Mouse (Mus musculus): ENCODE measurements around the gene Exph5. TPM values are rescaled to one million over a fixed set of nuclear protein-coding genes. Genes with fewer than 3 reads are reported as not detected.

Gene Exph5
- polyA plus RNA-seq, 1 experiment from 2014 or later, result 0.76 TPM

DNA sequence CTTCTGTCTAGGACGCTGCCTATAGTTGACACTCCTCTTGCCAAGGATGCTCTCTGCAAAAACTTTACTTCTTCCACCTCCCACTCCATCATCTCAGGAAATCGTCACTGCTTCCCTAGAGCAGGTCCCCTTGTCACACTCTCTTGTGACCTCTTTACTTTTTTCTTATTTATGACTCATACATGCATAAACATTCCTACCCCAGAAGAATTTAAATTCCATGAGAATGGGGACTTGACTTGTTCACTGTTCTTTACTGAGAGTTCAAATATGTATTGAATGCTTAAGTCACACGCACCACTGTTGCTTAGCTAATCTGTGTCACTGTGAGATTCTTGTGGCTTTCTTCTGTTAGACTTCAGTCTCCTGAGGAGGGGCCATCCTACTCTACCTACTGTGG, 33.7 kb downstream of the Exph5 start:
- in situ Hi-C loops (cut with MboI; ENCODE audit: low pct_unique_long_range_greater_than_20kb), result no loop called here
- ChIA-PET CTCF (interaction anchor here (1.5 kb wide), 1 partner anchor 14 kb away, joined by 3 read pairs; no protein-coding TSS in a partner anchor), POLR2A (no interaction called here)
- no peaks in the 10 kb centered on the region for H3K27me3 ChIP-seq
- no peak for TF ChIP-seq CTCF (IDR thresholded peaks at IDR 0.05)
- DNase-seq (ENCODE audit: low read depth, low spot score), result no peak
- ATAC-seq, result no peak

DNA sequence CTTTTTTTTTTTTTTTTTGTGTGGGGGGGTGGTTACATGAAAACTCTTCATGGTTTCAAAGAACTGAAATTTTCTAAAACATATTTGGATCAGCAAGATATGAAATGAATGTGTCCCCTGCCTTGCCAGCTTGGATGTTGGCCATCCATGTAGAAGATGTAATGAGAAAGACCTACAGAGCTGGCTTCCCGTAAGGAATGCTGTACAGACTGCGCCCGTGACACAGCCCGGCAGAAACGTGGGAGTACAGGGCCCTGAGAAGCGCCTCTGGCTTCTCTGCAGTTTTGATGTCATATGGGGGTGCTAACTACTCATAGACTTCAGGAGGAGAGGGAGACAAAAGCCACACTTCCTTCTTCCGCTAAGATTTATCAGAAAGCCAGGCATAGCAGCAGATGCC, 38.1 kb downstream of the Exph5 start:
- TF ChIP-seq CTCF (IDR thresholded peaks at IDR 0.05), result no peak
- ChIA-PET POLR2A (interaction anchor here (0.7 kb wide), 1 partner anchor 44 kb away, joined by 3 read pairs; the partner anchor contains the start of gene Kdelc2), CTCF (no interaction called here)
- no peak for DNase-seq (ENCODE audit: low read depth, low spot score)
- in situ Hi-C loops (cut with MboI; ENCODE audit: low pct_unique_long_range_greater_than_20kb), result no loop called here
- no peak for ATAC-seq
- H3K27me3 ChIP-seq, result no peaks in the 10 kb centered on the region

DNA sequence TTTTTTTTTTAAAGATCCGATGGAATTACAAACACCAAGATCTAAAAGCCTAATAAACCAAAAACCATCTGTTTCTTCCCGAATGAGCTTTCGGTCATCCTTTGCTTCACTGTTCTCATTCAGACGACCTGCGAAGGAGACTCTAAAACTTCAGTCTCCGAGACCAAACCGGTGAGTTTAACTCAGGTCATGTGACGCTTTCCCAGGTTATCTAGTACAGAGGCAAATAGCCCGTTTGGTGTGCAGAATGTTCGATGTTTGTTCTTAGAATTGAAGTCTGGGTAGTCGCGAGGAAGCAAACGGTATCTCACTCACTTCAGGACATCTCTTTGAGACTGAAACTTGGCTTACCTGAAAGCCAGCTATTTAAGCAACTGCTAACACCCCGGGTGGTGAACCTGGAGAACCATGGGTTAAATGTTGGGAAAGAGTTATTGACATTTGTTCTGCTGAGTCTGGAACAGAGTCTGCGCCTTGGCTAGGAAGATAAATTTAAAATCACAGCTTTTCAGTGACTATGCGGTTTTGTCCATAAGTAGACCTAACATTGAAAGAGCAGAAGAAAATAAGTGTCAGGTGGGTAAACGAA, 39.0 kb downstream of the Exph5 start:
- ChIA-PET CTCF (no interaction called here), POLR2A (interaction anchor here (0.7 kb wide), 2 partner anchors 35 to 43 kb away, joined by 3 to 8 read pairs; partner anchors contain the start of gene Kdelc2)
- H3K27me3 ChIP-seq, result no peaks in the 10 kb centered on the region
- DNase-seq (ENCODE audit: low read depth, low spot score) (no peak), ATAC-seq (no peak)
- TF ChIP-seq CTCF (IDR thresholded peaks at IDR 0.05), result no peak
- in situ Hi-C loops (cut with MboI; ENCODE audit: low pct_unique_long_range_greater_than_20kb), result no loop called here

DNA sequence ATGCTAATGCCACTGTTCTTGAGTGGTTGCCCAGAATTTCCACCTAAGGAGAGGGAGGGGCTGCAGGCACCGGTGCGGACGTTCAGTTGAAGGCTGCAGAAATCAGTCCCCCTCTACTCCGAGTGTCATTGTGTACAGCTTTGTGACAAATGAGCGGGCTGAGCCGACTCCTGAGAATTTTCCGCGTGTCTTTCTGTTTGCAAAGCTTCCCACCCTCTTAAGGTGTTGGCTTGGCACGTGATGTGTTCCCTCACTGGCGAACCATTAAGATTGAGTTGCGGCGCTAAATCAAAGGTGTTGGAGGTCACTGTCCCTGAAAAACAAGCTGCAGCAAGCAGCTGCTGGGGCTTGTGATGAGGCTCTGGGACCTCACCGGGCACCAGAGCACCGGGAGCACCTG, 39.5 kb downstream of the Exph5 start:
- TF ChIP-seq CTCF (IDR thresholded peaks at IDR 0.05), result no peak
- ChIA-PET POLR2A (no interaction called here), CTCF (no interaction called here)
- ATAC-seq (no peak), DNase-seq (ENCODE audit: low read depth, low spot score) (no peak)
- H3K27me3 ChIP-seq, result no peaks in the 10 kb centered on the region
- in situ Hi-C loops (cut with MboI; ENCODE audit: low pct_unique_long_range_greater_than_20kb), result no loop called here

DNA sequence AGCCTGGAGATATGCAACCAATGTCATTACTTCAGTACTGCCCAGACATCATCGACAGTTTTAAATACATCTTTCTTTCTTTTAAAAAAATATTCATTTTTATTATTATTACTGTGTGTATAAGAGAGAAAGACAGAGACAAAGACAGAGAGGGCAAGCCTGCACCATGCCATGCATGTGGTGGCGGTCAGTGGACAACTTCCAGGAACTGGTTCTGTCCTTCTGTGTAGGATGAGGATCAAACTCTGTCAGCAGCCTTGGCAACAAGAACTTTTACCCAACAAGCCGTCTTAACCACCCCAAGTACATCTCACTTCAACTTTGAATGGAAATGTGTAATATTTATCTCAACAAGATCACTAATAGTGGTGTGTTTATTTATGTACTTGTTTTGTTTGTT, 40.5 kb downstream of the Exph5 start:
- no peak for ATAC-seq
- DNase-seq (ENCODE audit: low read depth, low spot score), result no peak
- ChIA-PET CTCF (no interaction called here), POLR2A (interaction anchor here (1.1 kb wide), 1 partner anchor 12 kb away, joined by 4 read pairs; no protein-coding TSS in a partner anchor)
- no peaks in the 10 kb centered on the region for H3K27me3 ChIP-seq
- in situ Hi-C loops (cut with MboI; ENCODE audit: low pct_unique_long_range_greater_than_20kb), result no loop called here
- no peak for TF ChIP-seq CTCF (IDR thresholded peaks at IDR 0.05)

DNA sequence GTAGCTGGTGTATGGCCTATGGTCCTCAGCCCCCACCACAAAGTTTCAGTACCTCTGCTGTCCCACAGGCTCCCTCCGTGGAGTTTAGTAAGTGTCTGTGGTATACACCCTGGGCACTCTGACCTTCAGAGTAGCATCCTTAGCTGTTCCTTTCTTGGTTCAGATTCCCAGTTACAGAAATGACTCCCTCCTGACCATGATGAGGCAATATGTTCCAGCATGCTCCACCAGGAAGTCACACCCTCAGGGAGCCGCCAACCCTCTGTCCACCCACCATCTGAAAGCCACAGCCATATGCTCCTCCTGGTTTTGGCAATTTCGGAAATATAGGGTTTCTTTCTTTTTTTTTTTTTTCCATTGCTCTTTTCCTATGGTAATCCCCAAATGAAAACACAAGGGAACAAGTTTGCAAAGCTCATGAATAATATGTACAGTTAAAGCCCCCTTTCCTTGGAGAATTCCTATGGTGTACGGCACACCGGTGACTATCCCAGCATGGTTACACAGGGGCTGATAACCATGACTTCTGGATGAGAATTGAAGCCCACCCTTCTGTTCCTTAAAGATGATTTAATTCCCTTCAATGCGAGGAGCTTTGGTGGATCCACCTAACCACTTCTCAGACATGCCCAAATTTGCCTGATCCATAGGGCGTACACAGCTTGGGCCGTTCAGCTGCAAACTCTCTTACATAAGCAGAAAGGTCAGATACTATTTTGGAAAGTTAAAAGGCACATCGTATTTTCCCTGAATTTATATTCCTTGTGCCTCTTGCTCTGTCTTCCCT, 43.4 kb downstream of the Exph5 start:
- ATAC-seq, result no peak
- CTCF ChIA-PET, result interaction anchor here (0.6 to 0.9 kb wide), 3 partner anchors 14 to 140 kb away, joined by 3 read pairs; no protein-coding TSS in a partner anchor
- DNase-seq (ENCODE audit: low read depth, low spot score), result no peak
- POLR2A ChIA-PET, result no interaction called here
- no peak for TF ChIP-seq CTCF (IDR thresholded peaks at IDR 0.05)
- no peaks in the 10 kb centered on the region for H3K27me3 ChIP-seq
- in situ Hi-C loops (cut with MboI; ENCODE audit: low pct_unique_long_range_greater_than_20kb), result no loop called here

DNA sequence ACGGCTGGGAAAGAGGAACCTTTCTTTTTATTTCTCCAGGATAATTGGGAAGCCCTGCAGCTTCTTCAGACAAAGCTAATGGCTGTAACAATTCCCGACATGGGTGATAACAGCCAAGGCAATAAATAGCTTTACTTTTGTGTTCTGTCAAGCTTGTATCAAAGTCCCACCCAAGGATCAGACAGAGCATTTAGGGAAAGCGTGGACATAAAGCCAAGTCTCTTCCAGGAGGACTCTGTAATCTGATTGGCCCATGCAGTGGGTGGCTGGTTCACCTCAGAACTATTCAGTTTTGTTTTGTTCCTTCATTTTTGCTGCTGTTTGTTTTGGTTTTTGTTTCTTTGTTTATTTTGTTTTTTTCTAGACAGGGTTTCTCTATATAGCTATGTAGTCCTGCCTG, 44.3 kb downstream of the Exph5 start:
- in situ Hi-C loops (cut with MboI; ENCODE audit: low pct_unique_long_range_greater_than_20kb), result no loop called here
- ATAC-seq (no peak), DNase-seq (ENCODE audit: low read depth, low spot score) (no peak)
- CTCF ChIA-PET, result interaction anchor here (0.9 kb wide), 1 partner anchor 139 kb away, joined by 3 read pairs; no protein-coding TSS in a partner anchor
- POLR2A ChIA-PET, result no interaction called here
- no peak for TF ChIP-seq CTCF (IDR thresholded peaks at IDR 0.05)
- no peaks in the 10 kb centered on the region for H3K27me3 ChIP-seq

DNA sequence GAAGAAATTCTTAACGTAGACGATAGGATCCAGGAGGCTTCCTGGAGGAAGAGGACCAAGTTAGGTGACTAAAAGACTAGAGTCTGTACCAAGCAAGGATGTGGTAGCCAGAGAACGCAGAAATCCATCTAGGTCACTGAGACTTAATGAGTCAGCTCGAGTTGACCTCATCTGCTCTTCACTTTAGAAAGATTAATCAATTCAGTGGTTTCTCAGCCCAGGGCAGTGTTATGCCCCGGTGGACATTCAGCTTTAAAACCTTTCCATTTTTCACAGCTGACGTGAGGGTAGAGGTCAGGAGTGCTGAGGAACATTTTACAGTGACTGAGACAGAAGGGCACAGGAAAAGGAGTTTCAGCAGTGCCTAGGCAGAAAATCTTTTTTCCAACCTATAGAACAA, 44.9 kb downstream of the Exph5 start:
- in situ Hi-C loops (cut with MboI; ENCODE audit: low pct_unique_long_range_greater_than_20kb), result no loop called here
- DNase-seq (ENCODE audit: low read depth, low spot score) (peak; percentile 27), ATAC-seq (peak; percentile 57)
- no peak for TF ChIP-seq CTCF (IDR thresholded peaks at IDR 0.05)
- POLR2A ChIA-PET, result interaction anchor here (0.5 kb wide), 1 partner anchor 67 kb away, joined by 4 read pairs; no protein-coding TSS in a partner anchor
- H3K27me3 ChIP-seq, result no peaks in the 10 kb centered on the region
- CTCF ChIA-PET, result no interaction called here

DNA sequence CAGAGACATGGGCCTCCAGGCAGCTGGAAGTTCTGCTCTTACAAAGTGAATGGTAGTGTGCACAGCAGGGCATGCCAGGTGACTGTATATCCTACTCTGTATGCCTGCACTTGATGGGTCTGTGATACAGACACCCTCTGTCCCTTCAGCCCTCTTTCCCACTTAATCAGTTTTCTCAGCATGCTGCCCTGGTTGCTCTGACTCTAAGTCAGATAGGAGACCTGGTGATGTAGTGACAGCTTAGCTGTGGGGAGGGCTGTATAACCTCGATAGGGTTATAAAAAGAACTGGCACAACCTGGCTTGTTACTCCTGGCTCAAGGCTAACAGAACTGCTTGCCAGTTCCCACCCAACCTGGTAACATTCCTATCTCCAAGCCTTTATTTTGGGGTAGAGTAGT, 47.7 kb downstream of the Exph5 start:
- DNase-seq (ENCODE audit: low read depth, low spot score) (no peak), ATAC-seq (no peak)
- in situ Hi-C loops (cut with MboI; ENCODE audit: low pct_unique_long_range_greater_than_20kb), result no loop called here
- no peaks in the 10 kb centered on the region for H3K27me3 ChIP-seq
- TF ChIP-seq CTCF (IDR thresholded peaks at IDR 0.05), result no peak
- CTCF ChIA-PET, result interaction anchor here (1.0 to 1.2 kb wide), 2 partner anchors 12 to 14 kb away, joined by 3 read pairs; no protein-coding TSS in a partner anchor
- POLR2A ChIA-PET, result no interaction called here

DNA sequence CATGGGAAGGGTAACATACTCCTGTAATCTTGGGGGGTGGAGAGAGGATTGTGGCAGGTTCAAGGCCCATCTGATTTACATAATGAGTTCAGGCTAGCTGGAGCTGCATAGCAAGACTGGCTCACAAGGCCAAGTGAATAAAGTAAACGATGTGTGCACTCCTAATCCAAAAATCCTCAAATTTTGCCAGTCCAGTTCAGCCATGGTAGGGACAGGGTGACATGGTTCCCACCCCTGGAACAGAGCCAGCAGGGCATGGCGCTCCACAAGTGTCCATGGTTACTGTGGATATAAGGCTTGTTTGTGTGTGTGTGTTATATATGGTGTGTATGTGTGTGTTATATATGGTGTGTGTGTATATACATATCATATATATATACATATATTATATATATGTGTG, 48.9 kb downstream of the Exph5 start:
- POLR2A ChIA-PET, result interaction anchor here (0.6 kb wide), 1 partner anchor 71 kb away, joined by 7 read pairs; no protein-coding TSS in a partner anchor
- ATAC-seq (no peak), DNase-seq (ENCODE audit: low read depth, low spot score) (no peak)
- in situ Hi-C loops (cut with MboI; ENCODE audit: low pct_unique_long_range_greater_than_20kb), result no loop called here
- H3K27me3 ChIP-seq, result no peaks in the 10 kb centered on the region
- CTCF ChIA-PET, result no interaction called here
- no peak for TF ChIP-seq CTCF (IDR thresholded peaks at IDR 0.05)

DNA sequence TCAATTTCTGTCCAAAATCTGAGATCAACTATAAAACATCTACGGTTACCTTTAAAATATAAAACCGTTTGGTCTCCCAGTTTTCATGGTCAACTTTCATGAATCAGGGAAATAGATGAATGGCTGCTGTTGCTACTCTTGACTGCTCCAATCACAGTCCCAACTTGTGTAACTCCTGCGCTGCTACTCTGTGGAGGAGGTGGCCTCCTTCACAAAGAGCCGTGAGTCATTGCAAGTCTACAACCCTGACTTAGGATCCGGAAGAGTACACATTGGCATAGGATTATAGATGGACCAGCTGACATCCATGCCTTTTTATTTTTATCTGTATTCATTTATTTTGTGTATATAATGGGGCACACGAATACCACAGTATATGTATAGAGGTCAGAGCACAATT, 50.4 kb downstream of the Exph5 start:
- DNase-seq (ENCODE audit: low read depth, low spot score) (no peak), ATAC-seq (no peak)
- ChIA-PET CTCF (no interaction called here), POLR2A (interaction anchor here (0.7 kb wide), 1 partner anchor 64 kb away, joined by 3 read pairs; no protein-coding TSS in a partner anchor)
- no peaks in the 10 kb centered on the region for H3K27me3 ChIP-seq
- no peak for TF ChIP-seq CTCF (IDR thresholded peaks at IDR 0.05)
- in situ Hi-C loops (cut with MboI; ENCODE audit: low pct_unique_long_range_greater_than_20kb), result no loop called here

Data from Patski (cell line).